Mouse (Mus musculus): ENCODE data around the gene Lcp2. TPM values are rescaled to one million over a fixed set of nuclear protein-coding genes. Genes with fewer than 3 reads are reported as not detected.

The Lcp2 gene
- 1.2 and 1.5 TPM in 2 replicates for polyA plus RNA-seq (2015; fragmentation: Nextera tagmentation; extraction: Ambion mirVana)

DNA sequence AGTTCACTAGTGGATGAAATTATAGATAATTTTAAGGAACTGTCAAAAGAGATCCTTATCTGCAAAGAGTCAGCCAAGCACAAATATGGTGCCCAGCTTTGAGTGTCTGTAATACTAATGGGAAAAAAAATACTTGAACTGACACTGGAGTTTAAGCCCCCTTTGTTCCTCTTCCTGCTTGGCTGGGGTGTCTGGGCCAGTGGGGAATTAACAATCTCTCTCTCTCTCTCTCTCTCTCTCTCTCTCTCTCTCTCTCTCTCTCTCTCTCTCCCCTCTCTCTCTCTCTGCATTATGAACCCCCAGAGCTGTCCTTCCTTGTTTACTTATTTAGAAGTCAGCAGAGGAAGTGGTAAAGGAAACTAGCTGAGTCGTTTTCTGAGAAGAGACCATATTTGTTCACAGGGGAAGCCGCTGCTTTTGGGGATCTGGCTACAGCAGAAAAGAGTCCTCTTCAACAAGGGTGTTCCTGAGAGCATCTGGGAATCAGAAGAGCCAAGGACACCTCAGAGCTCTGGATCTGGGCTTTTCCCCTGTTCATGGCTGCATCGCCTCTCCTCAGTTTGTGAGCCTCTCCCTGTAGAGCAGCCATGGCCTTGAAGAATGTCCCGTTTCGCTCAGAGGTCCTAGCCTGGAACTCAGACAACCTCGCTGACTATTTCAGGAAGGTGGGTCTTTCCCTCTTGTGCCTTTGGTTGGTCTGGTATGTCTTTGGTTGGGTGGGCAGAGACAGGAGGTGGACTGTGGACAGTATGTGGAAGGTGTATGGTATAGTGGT, at the start of gene Lcp2:
Gene Lcp2 (plus strand): TSS at position 154 of the 775 bp plus-strand sequence.
- no peak for TF ChIP-seq EP300 (optimal IDR thresholded peaks at IDR 0.05)
- no peak for TF ChIP-seq CTCF (IDR thresholded peaks at IDR 0.05; ENCODE audit: low read depth)

DNA sequence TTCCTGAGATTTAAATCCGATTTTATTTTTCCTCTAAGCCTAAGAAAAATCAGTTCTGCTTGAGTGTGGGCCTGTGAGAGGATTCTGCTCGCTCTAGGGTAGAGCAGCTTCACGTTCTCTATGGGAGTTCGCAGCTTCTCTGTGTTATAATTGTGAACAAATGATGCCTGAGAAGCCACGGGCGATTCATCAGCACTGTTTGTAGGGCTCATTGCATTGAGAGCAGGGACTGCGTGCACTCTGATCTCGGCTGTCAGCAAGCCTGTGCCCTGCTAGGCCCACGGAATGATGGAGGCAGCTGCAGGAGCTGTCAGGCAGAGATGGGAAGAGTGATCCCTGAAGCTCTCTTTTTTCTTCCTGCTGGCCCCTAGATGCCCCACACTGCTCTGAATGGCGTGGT, 48.5 kb upstream of the Lcp2 start:
- DNase-seq (ENCODE audit: low spot score) (no peak), ATAC-seq (ENCODE audit: low FRiP score, low TSS enrichment) (no peak)
- Histone ChIP-seq H3K9me3 (ENCODE audit: control insufficient read depth, low read length) (no peaks in the 10 kb centered on the region), H3K36me3 (ENCODE audit: control insufficient read depth, insufficient read depth, low read length) (no peaks in the 10 kb centered on the region), H3K4me2 (replicated peaks; ENCODE audit: low read depth) (no peak overlapping the region), H3K4me3 (ENCODE audit: low read depth, low read length) (no peak overlapping the region), H3K27me3 (ENCODE audit: control insufficient read depth, insufficient read depth, low read length) (no peaks in the 10 kb centered on the region), H3K9ac (ENCODE audit: low read length) (no peak overlapping the region), H3K4me1 (replicated peaks; ENCODE audit: control insufficient read depth, insufficient read depth) (no peaks in the 10 kb centered on the region), H3K27ac (replicated peaks) (no peak overlapping the region)
- whole genome bisulfite sequencing, result 72% methylated on average over 10 of the region's 10 CpGs
- no peak for TF ChIP-seq CTCF (IDR thresholded peaks at IDR 0.05; ENCODE audit: low read depth)
- no peak for TF ChIP-seq EP300 (optimal IDR thresholded peaks at IDR 0.05)

More for the DNA sequence above, at the start of gene Lcp2:
- DNase-seq (ENCODE audit: low spot score), result no peak
- no peak within 1 kb of the TSS for H3K4me2 ChIP-seq (replicated peaks; ENCODE audit: low read depth)
- no peaks in the 10 kb centered on the region for H3K27me3 ChIP-seq (ENCODE audit: control insufficient read depth, insufficient read depth, low read length)
- H3K27ac ChIP-seq (replicated peaks), result 0 out of 2 replicates have a peak within 1 kb of the TSS, but pooled peaks have one; percentile 13
- no peaks in the 10 kb centered on the region for H3K4me1 ChIP-seq (replicated peaks; ENCODE audit: control insufficient read depth, insufficient read depth)
- no peaks in the 10 kb centered on the region for H3K9me3 ChIP-seq (ENCODE audit: control insufficient read depth, low read length)
- no peak within 1 kb of the TSS for H3K4me3 ChIP-seq (ENCODE audit: low read depth, low read length)
- no peak for ATAC-seq (ENCODE audit: low FRiP score, low TSS enrichment)
- H3K9ac ChIP-seq (ENCODE audit: low read length), result no peak within 1 kb of the TSS
- H3K36me3 ChIP-seq (ENCODE audit: control insufficient read depth, insufficient read depth, low read length), result no peaks in the 10 kb centered on the region
- 73% methylated on average over 6 of the region's 6 CpGs for WGBS

- Histone ChIP-seq H3K9ac (ENCODE audit: low read length) (no peak overlapping the region), H3K4me1 (replicated peaks; ENCODE audit: control insufficient read depth, insufficient read depth) (no peaks in the 10 kb centered on the region), H3K9me3 (ENCODE audit: control insufficient read depth, low read length) (no peaks in the 10 kb centered on the region), H3K4me2 (replicated peaks; ENCODE audit: low read depth) (no peak overlapping the region), H3K27me3 (ENCODE audit: control insufficient read depth, insufficient read depth, low read length) (no peaks in the 10 kb centered on the region), H3K4me3 (ENCODE audit: low read depth, low read length) (no peak overlapping the region), H3K27ac (replicated peaks) (no peak overlapping the region), H3K36me3 (ENCODE audit: control insufficient read depth, insufficient read depth, low read length) (no peaks in the 10 kb centered on the region)
- WGBS, result 79% methylated on average over 3 of the region's 3 CpGs
- DNase-seq (ENCODE audit: low spot score) (no peak), ATAC-seq (ENCODE audit: low FRiP score, low TSS enrichment) (no peak)
- TF ChIP-seq EP300 (optimal IDR thresholded peaks at IDR 0.05) (no peak), CTCF (IDR thresholded peaks at IDR 0.05; ENCODE audit: low read depth) (no peak)
Measured at GRCm38 (mm10) chr11:34000416-34000815, 46.3 kb upstream of the Lcp2 start.

DNA sequence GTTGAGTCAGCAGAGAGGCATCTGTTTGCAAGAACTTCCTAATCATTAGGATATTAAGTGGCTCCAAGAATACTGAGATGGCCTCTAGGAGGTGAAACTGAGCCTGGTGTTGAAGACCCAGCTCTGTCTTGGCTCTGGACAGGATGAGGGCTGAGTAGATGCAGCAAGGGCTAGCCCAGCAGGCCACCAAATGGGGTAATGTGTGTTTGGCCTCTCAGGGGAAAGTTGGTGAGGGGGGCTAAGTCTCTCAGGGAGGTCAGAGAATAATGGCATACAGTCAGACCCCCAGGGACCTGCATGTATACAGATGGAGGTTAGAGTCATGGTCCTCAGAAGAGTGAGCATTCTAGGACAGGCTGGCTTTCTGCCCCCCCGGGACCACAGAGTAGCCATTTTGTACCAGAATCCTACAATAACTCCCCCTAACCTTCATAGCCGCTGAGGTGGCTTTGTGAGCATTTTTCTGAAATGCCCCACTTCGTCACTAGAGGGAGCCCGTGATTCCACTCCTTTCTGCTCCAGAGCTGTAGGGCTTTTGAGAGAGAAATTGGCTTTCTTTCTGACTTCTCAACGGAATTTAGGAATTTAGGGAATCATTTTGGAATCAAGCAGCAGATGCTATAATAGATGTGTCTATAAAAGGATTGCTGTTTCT, 44.7 kb upstream of the Lcp2 start:
- WGBS, result 8% methylated on average over 5 of the region's 5 CpGs
- Histone ChIP-seq H3K4me3 (ENCODE audit: low read depth, low read length) (no peak overlapping the region), H3K27me3 (ENCODE audit: control insufficient read depth, insufficient read depth, low read length) (no peaks in the 10 kb centered on the region), H3K27ac (replicated peaks) (no peak overlapping the region), H3K9me3 (ENCODE audit: control insufficient read depth, low read length) (no peaks in the 10 kb centered on the region), H3K4me2 (replicated peaks; ENCODE audit: low read depth) (no peak overlapping the region), H3K4me1 (replicated peaks; ENCODE audit: control insufficient read depth, insufficient read depth) (no peaks in the 10 kb centered on the region), H3K36me3 (ENCODE audit: control insufficient read depth, insufficient read depth, low read length) (no peaks in the 10 kb centered on the region), H3K9ac (ENCODE audit: low read length) (no peak overlapping the region)
- peak; percentile 41 for DNase-seq (ENCODE audit: low spot score)
- no peak for ATAC-seq (ENCODE audit: low FRiP score, low TSS enrichment)
- TF ChIP-seq CTCF (IDR thresholded peaks at IDR 0.05; ENCODE audit: low read depth) (peak; percentile 81), EP300 (optimal IDR thresholded peaks at IDR 0.05) (no peak)

DNA sequence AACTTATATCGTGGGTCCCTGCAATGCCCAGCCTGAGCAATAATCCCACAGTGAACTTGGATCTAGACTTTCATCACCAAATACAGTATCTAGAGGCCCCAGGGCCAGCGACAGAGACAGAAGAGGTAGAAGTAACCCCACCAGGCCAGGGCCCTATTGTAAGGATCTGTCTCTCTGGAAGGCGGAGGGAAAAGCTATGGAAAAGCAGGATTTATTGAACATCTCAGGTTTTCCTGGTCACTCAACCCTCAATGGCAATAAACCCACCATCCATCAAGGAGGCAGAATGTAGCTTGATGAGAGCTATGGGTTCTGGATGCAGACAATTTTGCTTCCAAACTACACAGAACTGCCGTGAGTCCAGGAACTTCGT, 44.1 kb upstream of the Lcp2 start:
- Histone ChIP-seq H3K4me2 (replicated peaks; ENCODE audit: low read depth) (no peak overlapping the region), H3K36me3 (ENCODE audit: control insufficient read depth, insufficient read depth, low read length) (no peaks in the 10 kb centered on the region), H3K4me1 (replicated peaks; ENCODE audit: control insufficient read depth, insufficient read depth) (no peaks in the 10 kb centered on the region), H3K4me3 (ENCODE audit: low read depth, low read length) (no peak overlapping the region), H3K9me3 (ENCODE audit: control insufficient read depth, low read length) (no peaks in the 10 kb centered on the region), H3K9ac (ENCODE audit: low read length) (no peak overlapping the region), H3K27ac (replicated peaks) (no peak overlapping the region), H3K27me3 (ENCODE audit: control insufficient read depth, insufficient read depth, low read length) (no peaks in the 10 kb centered on the region)
- WGBS, result 66% methylated on average over 5 of the region's 5 CpGs
- no peak for ATAC-seq (ENCODE audit: low FRiP score, low TSS enrichment)
- DNase-seq (ENCODE audit: low spot score), result no peak
- TF ChIP-seq CTCF (IDR thresholded peaks at IDR 0.05; ENCODE audit: low read depth) (no peak), EP300 (optimal IDR thresholded peaks at IDR 0.05) (no peak)

GRCm38 (mm10) chr11:34007616-34008015, 39.1 kb upstream of the Lcp2 start:
- DNase-seq (ENCODE audit: low spot score) (no peak), ATAC-seq (ENCODE audit: low FRiP score, low TSS enrichment) (no peak)
- H3K27me3 ChIP-seq (ENCODE audit: control insufficient read depth, insufficient read depth, low read length), result no peaks in the 10 kb centered on the region
- H3K9ac ChIP-seq (ENCODE audit: low read length), result no peak overlapping the region
- H3K9me3 ChIP-seq (ENCODE audit: control insufficient read depth, low read length), result no peaks in the 10 kb centered on the region
- H3K36me3 ChIP-seq (ENCODE audit: control insufficient read depth, insufficient read depth, low read length), result no peaks in the 10 kb centered on the region
- no peak for TF ChIP-seq CTCF (IDR thresholded peaks at IDR 0.05; ENCODE audit: low read depth)
- TF ChIP-seq EP300 (optimal IDR thresholded peaks at IDR 0.05), result no peak
- H3K4me3 ChIP-seq (ENCODE audit: low read depth, low read length), result no peak overlapping the region
- no peak overlapping the region for H3K27ac ChIP-seq (replicated peaks)
- H3K4me1 ChIP-seq (replicated peaks; ENCODE audit: control insufficient read depth, insufficient read depth), result no peaks in the 10 kb centered on the region
- no peak overlapping the region for H3K4me2 ChIP-seq (replicated peaks; ENCODE audit: low read depth)
- WGBS, result 75% methylated on average over 2 of the region's 2 CpGs
